Mouse (Mus musculus) cerebellum, adult 2 months (tissue): ENCODE data around the gene Uvrag. TPM values are rescaled to one million over a fixed set of nuclear protein-coding genes. Genes with fewer than 3 reads are reported as not detected.

Experiments
- DNase-seq, 2 experiments: peaks; one replicate each; pipeline ENCODE4 v3.0.0; 2021
- H3K27ac ChIP-seq: fragments of 200-500 bp; 2 replicates; pipeline ENCODE4 v1.5.1; 2012; ENCODE audit warnings: low read length, control low read depth, inconsistent platforms; ENCODE audit not compliant: insufficient read depth
- H3K27me3 ChIP-seq: fragments of 200-500 bp; 2 replicates; pipeline ENCODE4 v1.6.1; 2012; ENCODE audit warnings: inconsistent platforms, mild to moderate bottlenecking, low read length, moderate library complexity; ENCODE audit not compliant: control insufficient read depth, insufficient read depth
- H3K4me1 ChIP-seq: fragments of 200-500 bp; 2 replicates; pipeline ENCODE4 v1.6.1; 2011; ENCODE audit warnings: low read length; ENCODE audit not compliant: control insufficient read depth, insufficient read depth
- H3K4me3 ChIP-seq: fragments of 200-500 bp; replicated peaks from 2 replicates; pipeline ENCODE3; 2011; ENCODE audit warnings: mild to moderate bottlenecking, low read depth, low read length, control low read depth; ENCODE audit not compliant: insufficient read depth
- CTCF ChIP-seq: fragments of 200-500 bp; IDR thresholded peaks from 2 replicates; pipeline ENCODE4 v1.5.1; 2011; ENCODE audit warnings: low read depth, mild to moderate bottlenecking, control low read depth, low read length, moderate library complexity, borderline replicate concordance; ENCODE audit not compliant: insufficient read depth
- POLR2A ChIP-seq: fragments of 200-500 bp; IDR thresholded peaks from 2 replicates; pipeline ENCODE4 v1.6.1; 2011; ENCODE audit warnings: low read length, control low read depth, borderline replicate concordance; ENCODE audit not compliant: insufficient read depth
- WGBS: fragments of 180-500 bp; shearing (Covaris S2); methylation state at CpG from one replicate; pipeline ENCODE4 v1.1.7; 2018; 5-methylcytosine and 5-hydroxymethylcytosine counted together
- polyA plus RNA-seq: library from polyadenylated mRNA; depleted of rRNA; stranded (reverse); fragments of >200 nt; gene quantifications from 2 replicates; pipeline ENCODE4 v1.2.3, GENCODE M21; 2012

Uvrag gene
- polyA plus RNA-seq, 1 experiment = 19.2 TPM

DNA sequence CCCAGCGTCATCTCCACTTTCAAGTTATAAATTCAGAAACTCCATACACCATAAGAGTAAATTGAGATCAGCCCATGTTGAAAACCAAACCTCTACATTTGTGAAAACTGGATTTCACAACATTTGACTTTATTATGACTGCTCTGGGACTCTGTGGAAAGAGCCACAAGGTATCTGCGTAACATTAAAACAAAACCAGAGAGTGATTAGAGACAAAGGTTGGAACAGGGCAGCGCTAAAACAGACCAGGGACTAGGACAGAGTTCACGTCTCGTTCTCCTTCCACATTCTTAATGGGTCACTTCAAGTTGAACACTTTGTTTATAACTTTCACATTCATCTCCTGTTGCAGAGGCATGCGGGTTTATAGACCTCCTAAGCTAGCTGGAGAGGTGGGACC is 198.2 kb downstream of the Uvrag start:
- no peaks in the 10 kb centered on the region for H3K27me3 ChIP-seq
- no peak for DNase-seq
- TF ChIP-seq CTCF (no peak), POLR2A (no peak)
- H3K27ac ChIP-seq = no peak overlapping the region
- peaks cover 9% of the 10 kb centered on the region for H3K4me1 ChIP-seq
- 94% methylated on average over 6 of the region's 6 CpGs for WGBS
- H3K4me3 ChIP-seq = no peak overlapping the region

DNA sequence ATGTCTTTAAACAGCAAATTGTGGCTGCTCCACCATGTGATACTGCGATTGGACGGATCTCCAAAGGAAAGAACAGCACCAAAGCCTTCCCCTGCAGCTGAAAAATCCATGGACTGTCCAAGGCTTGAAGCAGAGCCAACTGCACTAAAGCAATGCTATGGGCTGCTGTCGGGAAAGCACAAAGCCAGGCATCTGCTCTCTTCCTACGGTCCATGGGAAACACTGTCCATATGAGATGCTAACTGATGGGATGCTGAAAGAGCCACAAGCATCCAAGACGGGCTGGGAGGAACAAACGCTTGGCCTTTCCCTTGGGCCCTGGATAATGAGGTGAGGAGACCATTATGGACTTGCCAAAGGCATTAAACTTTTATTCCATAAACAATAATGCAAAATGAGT is 201.7 kb downstream of the Uvrag start:
- no peaks in the 10 kb centered on the region for H3K27me3 ChIP-seq
- TF ChIP-seq POLR2A = no peak
- TF ChIP-seq CTCF = no peak
- H3K4me1 ChIP-seq = peaks cover 3% of the 10 kb centered on the region; the same call in 1 of the 2 replicates
- no peak overlapping the region for H3K27ac ChIP-seq
- WGBS = 29% methylated on average over 6 of the region's 6 CpGs
- no peak for DNase-seq
- no peak overlapping the region for H3K4me3 ChIP-seq

DNA sequence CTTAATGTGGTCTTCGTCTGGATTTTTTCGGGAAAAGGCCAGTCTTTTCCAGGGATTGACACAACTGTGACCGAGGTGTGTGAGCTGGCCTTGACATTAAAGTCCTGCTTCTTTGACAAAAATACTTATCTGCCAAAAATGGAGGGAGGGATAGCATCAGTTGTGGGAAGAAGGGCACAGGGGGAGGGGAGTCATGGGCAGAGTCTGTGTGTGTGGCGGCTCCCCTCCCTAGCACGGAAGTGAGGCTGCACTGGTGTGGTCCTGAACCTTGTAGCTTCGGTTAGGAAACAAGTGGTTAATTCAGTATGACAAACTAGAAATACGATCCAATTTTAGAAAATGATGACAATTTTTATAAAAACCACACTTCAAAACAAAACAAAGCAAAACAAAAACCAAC is 202.3 kb downstream of the Uvrag start:
- TF ChIP-seq POLR2A (no peak), CTCF (no peak)
- 89% methylated on average over 7 of the region's 7 CpGs for WGBS

DNA sequence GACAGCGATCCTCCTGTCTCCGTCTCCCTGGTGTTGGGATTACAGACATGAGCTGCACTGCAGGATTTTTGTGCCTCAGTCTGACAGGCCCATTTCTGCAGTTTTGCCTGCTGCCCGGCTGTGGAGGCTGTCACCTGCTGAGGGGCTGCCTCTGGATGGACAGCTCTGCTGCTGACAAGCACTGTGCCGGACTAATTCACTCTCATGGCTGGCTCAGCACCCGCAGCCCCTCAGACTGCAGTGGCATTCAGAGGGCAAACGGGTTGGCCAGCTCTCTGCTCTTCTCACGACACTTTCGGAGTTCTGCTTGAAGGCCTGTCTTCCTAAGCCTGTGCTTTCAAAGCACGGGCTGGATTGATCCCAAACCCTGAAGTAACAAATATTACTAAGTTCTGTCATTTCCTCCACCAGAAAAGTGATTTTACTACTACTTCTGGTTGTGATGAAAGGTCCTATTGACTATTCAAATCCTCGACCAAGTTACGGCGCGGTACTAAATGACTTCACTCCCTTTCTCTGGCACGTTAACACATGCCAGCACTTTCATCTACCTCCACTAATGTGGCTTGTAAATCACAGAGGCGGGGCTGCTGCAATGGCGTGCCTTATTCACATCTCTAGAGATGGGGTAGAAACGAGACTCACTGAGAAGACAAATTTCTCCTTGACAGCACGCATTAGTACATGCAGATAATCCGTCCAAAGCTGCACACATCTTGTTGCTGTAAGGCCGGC is 203.7 kb downstream of the Uvrag start:
- no peak overlapping the region for H3K4me3 ChIP-seq
- H3K27ac ChIP-seq = no peak overlapping the region
- no peak for TF ChIP-seq POLR2A
- no peak for TF ChIP-seq CTCF
- no peaks in the 10 kb centered on the region for H3K27me3 ChIP-seq
- DNase-seq = no peak
- 0 out of 2 replicates have a peak, but pooled peaks cover 2% of the 10 kb centered on the region for H3K4me1 ChIP-seq
- 67% methylated on average over 20 of the region's 20 CpGs for WGBS

More for the DNA sequence above, 202.3 kb downstream of the Uvrag start:
- no peak overlapping the region for H3K4me3 ChIP-seq
- DNase-seq = no peak
- H3K27me3 ChIP-seq = no peaks in the 10 kb centered on the region
- H3K27ac ChIP-seq = no peak overlapping the region
- peaks cover 2% of the 10 kb centered on the region; the same call in 1 of the 2 replicates for H3K4me1 ChIP-seq

DNA sequence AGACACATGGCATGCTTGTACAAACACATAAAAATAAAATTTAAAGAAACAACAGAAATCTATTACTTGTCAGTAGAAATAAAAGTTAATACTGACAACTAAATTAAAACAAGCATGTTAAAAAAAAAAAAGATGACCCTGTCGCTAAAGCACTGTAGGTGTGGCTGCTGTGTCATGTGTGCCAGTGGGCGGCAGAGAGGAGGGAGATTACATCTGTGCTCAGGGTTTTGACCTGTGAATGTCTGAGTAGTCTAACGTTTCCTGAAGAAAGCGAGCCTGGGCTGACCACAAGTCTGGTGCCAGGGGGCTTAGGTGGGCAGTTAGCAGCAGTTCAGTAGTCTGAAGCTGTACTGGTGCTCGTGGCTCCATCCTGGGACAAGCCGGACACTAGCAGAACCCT is 205.2 kb downstream of the Uvrag start:
- TF ChIP-seq CTCF (no peak), POLR2A (no peak)
- Histone ChIP-seq H3K27me3 (no peaks in the 10 kb centered on the region), H3K27ac (no peak overlapping the region), H3K4me3 (no peak overlapping the region), H3K4me1 (0 out of 2 replicates have a peak, but pooled peaks cover 2% of the 10 kb centered on the region)
- DNase-seq = no peak
- WGBS = 90% methylated on average over 6 of the region's 6 CpGs

DNA sequence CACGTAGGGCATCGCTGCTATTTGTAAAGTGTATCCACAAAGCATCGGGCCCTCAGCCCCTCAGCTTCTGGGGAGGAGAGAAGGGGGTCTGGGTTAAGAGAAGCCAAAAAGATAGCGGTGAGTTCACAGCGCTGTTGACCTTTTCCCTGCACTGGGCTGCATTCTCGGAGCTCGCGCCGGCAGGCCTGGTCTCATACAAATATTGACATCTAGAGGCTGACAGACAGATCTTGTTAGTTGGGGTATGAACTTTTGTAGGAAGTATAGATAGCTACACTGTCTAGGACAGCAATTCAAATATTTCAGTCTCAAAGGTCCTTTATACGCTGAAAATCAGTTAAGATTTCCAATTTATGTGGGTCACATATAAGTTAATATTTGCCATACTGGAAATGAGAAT is 205.7 kb downstream of the Uvrag start:
- H3K4me1 ChIP-seq = 0 out of 2 replicates have a peak, but pooled peaks cover 2% of the 10 kb centered on the region
- 95% methylated on average over 10 of the region's 10 CpGs for WGBS
- no peak overlapping the region for H3K4me3 ChIP-seq
- no peaks in the 10 kb centered on the region for H3K27me3 ChIP-seq
- DNase-seq = no peak
- no peak overlapping the region for H3K27ac ChIP-seq
- TF ChIP-seq CTCF = no peak
- no peak for TF ChIP-seq POLR2A

DNA sequence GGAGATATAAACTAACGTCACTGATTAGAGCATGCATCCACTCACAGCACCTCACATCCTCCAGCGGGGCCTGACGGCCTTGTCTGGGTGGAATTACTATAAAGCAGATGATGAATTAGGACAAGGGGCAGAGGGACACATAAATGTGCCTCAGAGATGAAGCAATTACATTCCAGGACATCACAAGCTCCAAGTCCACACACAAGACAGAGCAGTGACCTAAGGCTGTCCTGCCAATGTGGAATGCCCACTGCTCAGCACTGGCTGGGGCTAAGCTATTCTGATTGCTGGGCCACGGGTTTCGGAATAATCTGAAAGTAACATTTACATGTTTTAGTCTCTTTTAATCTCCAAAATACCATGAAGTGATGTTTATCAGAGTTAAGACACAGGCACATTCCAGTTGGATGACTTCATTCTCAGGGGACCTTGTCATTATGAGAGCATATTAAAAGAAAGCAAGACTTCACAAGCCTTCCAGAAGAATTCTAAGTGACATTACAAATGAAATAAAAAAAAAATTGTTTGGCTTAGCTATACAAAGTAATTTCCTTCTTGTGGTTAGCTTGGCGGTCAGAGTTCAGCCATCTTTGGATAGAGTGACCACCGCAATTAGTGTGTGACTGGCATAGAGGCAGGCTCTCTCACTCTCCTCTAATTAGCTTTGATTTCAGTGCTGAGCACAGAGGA is 212.5 kb downstream of the Uvrag start:
- 85% methylated on average over 7 of the region's 7 CpGs for WGBS
- H3K4me1 ChIP-seq = peaks cover 2% of the 10 kb centered on the region; the same call in 1 of the 2 replicates
- TF ChIP-seq POLR2A (no peak), CTCF (no peak)
- DNase-seq = no peak
- H3K27ac ChIP-seq = no peak overlapping the region
- H3K27me3 ChIP-seq = no peaks in the 10 kb centered on the region
- no peak overlapping the region for H3K4me3 ChIP-seq

DNA sequence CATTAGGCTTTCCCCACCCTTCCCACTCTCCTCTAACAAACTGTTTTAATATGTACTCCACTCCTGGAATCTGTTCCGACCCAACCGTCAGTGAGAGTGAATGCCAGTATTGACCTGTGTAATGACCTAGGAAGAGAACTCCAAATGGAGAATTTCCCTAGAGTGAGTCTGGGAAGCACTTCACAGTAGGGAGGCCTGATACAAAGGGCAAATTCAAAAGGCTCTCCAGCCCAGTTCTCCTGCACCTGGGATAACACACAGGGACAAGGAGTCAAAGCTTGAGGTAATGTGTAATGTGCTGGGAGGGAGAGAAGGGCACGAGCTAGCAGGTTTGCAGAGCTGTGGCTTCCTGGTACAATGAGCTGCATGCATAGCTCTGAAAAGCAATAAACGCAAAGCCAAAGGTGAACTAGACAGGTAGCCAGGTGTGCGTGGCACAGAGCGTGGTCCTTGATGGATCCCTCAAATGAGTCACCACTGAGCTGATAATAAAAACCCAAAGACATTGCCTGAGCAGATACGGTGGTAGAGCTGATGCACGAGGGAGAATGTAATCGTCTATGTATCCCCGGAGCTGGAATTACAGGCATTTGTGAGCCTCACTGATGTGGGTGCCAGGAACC is 213.9 kb downstream of the Uvrag start:
- DNase-seq = no peak
- Histone ChIP-seq H3K27ac (no peak overlapping the region), H3K27me3 (no peaks in the 10 kb centered on the region), H3K4me3 (no peak overlapping the region), H3K4me1 (peaks cover 3% of the 10 kb centered on the region; the same call in 1 of the 2 replicates)
- 88% methylated on average over 10 of the region's 10 CpGs for WGBS
- TF ChIP-seq POLR2A (no peak), CTCF (no peak)
